Mouse (Mus musculus): ENCODE data around the gene Hus1b. TPM values are rescaled to one million over a fixed set of nuclear protein-coding genes. Genes with fewer than 3 reads are reported as not detected.
A peak's percentile ranks its signal among the peaks of the same experiment; 100 is the strongest.

Hus1b gene
- total RNA-seq, 2 experiments from 2014 or later, result 0.43 to 0.55 TPM

GRCm38 (mm10) chr13:30952044-30952443, 4.5 kb upstream of the Hus1b start:
- no peak for DNase-seq (ENCODE audit: low spot score in 2 of 2)

- no peak for DNase-seq (ENCODE audit: low spot score in 2 of 2)
Measured at GRCm38 (mm10) chr13:30949181-30949580, 1.6 kb upstream of the Hus1b start.

- no peak for DNase-seq (ENCODE audit: low spot score in 2 of 2)
Measured at GRCm38 (mm10) chr13:30947129-30947528, 430 bp downstream of the Hus1b start.

- no peak for DNase-seq (ENCODE audit: low spot score in 2 of 2)
Measured at GRCm38 (mm10) chr13:30945788-30946187, 1.8 kb downstream of the Hus1b start.

- DNase-seq (ENCODE audit: low spot score in 2 of 2), result no peak
Measured at GRCm38 (mm10) chr13:30932972-30933371, 14.6 kb downstream of the Hus1b start.

- DNase-seq (ENCODE audit: low spot score in 2 of 2), result no peak
Measured at GRCm38 (mm10) chr13:30931613-30932012, 15.9 kb downstream of the Hus1b start.

- DNase-seq (ENCODE audit: low spot score in 2 of 2), result no peak
Measured at GRCm38 (mm10) chr13:30929119-30929518, 18.4 kb downstream of the Hus1b start.

GRCm38 (mm10) chr13:30924269-30924668, 23.3 kb downstream of the Hus1b start:
- no peak for DNase-seq (ENCODE audit: low spot score in 2 of 2)

GRCm38 (mm10) chr13:30921914-30922313, 25.6 kb downstream of the Hus1b start:
- no peak for DNase-seq (ENCODE audit: low spot score in 2 of 2)

- DNase-seq (ENCODE audit: low spot score in 2 of 2), result no peak
Measured at GRCm38 (mm10) chr13:30913757-30914156, 33.8 kb downstream of the Hus1b start.

GRCm38 (mm10) chr13:30913028-30913427, 34.5 kb downstream of the Hus1b start:
- DNase-seq (ENCODE audit: low spot score in 2 of 2), result peak in 1 of 2 experiments; percentile 12

GRCm38 (mm10) chr13:30911931-30912625, 35.5 kb downstream of the Hus1b start:
- no peak for DNase-seq (ENCODE audit: low spot score in 2 of 2)

- no peak for DNase-seq (ENCODE audit: low spot score in 2 of 2)
Measured at GRCm38 (mm10) chr13:30910889-30911288, 36.7 kb downstream of the Hus1b start.

- DNase-seq (ENCODE audit: low spot score in 2 of 2), result no peak
Measured at GRCm38 (mm10) chr13:30902286-30902685, 45.3 kb downstream of the Hus1b start.

GRCm38 (mm10) chr13:30901387-30902041, 46.0 kb downstream of the Hus1b start:
- DNase-seq (ENCODE audit: low spot score in 2 of 2), result no peak

Other genes starting within 250 kb of the Hus1b start
- under 1 TPM; 0.12 to 0.16 TPM for gene Irf4, start 198.5 kb downstream of the Hus1b start, total RNA-seq (2021)
- 10 to 100 TPM; 40.5 to 40.9 TPM for gene Exoc2, start 26.3 kb upstream of the Hus1b start, total RNA-seq (2021)
- gene Gm5447, start 26.4 kb upstream of the Hus1b start, total RNA-seq (2021), result under 1 TPM in 1 of 2 experiments, not detected in 1; 0.18 TPM

Data from layer of hippocampus, postnatal 14 days (tissue).